Comparison of ENCODE assay signal across 20 mouse cellular contexts in genomic region chr9:101616261-101616660, GRCm38 (mm10).
DNase-seq lines count a peak whose midpoint lies in the region.
"Had no signal": no experiment of that assay in that cellular context is flagged by ENCODE, and none has a peak within 500 bp of the region (broad histone marks: within the 10 kb centered on the region; RNA-seq: fewer than 3 reads in every experiment).

No protein-coding gene starts in this region.

- no peak overlapping the region for H3K4me3 ChIP-seq in hindbrain, embryonic 10.5 days
- H3K4me3 ChIP-seq: embryonic facial prominence, embryonic 10.5 days; forebrain, embryonic 13.5 days; gastrocnemius, adult 2 months; heart, embryonic 13.5 days; hindbrain, embryonic 13.5 days had no signal

- WGBS in hindbrain, embryonic 10.5 days, result 86% methylated on average over 2 of the region's 2 CpGs

- DNase-seq in cerebellum, adult 11 months, result peak; percentile 43
- no peak for DNase-seq in cerebellum, postnatal 4 days (ENCODE audit: low spot score in 2 of 2)
- peak; percentile 80 for DNase-seq in brain, adult 2 months (ENCODE audit: low read depth, low spot score)
- peak; percentile 68 for DNase-seq in cerebellum, adult 9-10 months
- peak; percentile 74 to 82 for DNase-seq in cerebellum, postnatal 25 days
- DNase-seq in hindbrain, embryonic 10.5 days (ENCODE audit: low spot score), result no peak
- no peak for DNase-seq in layer of hippocampus, adult 9-11 months
- DNase-seq: adrenal gland, adult 8-10 months; adrenal gland, postnatal 36 days; B cell, adult 2 months; gastrocnemius, adult 2 months; gastrocnemius, postnatal 25 days; heart, postnatal 4 days; kidney, adult 11 months had no signal

- no peaks in the 10 kb centered on the region for H3K27me3 ChIP-seq in hindbrain, embryonic 10.5 days (ENCODE audit: insufficient read depth, poor library complexity, severe bottlenecking)
- H3K27me3 ChIP-seq: forebrain, embryonic 13.5 days; heart, embryonic 13.5 days had no signal

- H3K9me3 ChIP-seq in hindbrain, embryonic 10.5 days, result no peaks in the 10 kb centered on the region
- H3K9me3 ChIP-seq: embryonic facial prominence, embryonic 10.5 days; forebrain, embryonic 13.5 days; heart, embryonic 13.5 days; hindbrain, embryonic 13.5 days had no signal

- no peaks in the 10 kb centered on the region for H3K4me1 ChIP-seq in hindbrain, embryonic 10.5 days (replicated peaks)
- H3K4me1 ChIP-seq: embryonic facial prominence, embryonic 10.5 days; forebrain, embryonic 13.5 days; hindbrain, embryonic 13.5 days had no signal

- no peaks in the 10 kb centered on the region for H3K36me3 ChIP-seq in hindbrain, embryonic 10.5 days
- H3K36me3 ChIP-seq: embryonic facial prominence, embryonic 10.5 days; G1E; heart, embryonic 13.5 days; hindbrain, embryonic 13.5 days had no signal

- H3K27ac ChIP-seq in hindbrain, embryonic 10.5 days, result no peak overlapping the region
- H3K27ac ChIP-seq: embryonic facial prominence, embryonic 10.5 days; forebrain, embryonic 13.5 days; gastrocnemius, adult 2 months; heart, embryonic 13.5 days; hindbrain, embryonic 13.5 days; hindbrain, postnatal 0 days had no signal

Comparison
In these comparisons a context has a peak if more than half of its experiments do, and no peak if none do; other contexts are left out.
1. DNase-seq: peak in cerebellum, adult 11 months (single experiment), brain, adult 2 months (single experiment), cerebellum, adult 9-10 months (single experiment) and cerebellum, postnatal 25 days (2 of 2); none in cerebellum, postnatal 4 days (0 of 2), hindbrain, embryonic 10.5 days (single experiment) and layer of hippocampus, adult 9-11 months (single experiment).